Comparison of ENCODE assay signal across 13 mouse cellular contexts in genomic region chr10:23839368-23839767, GRCm38 (mm10). TPM values are rescaled to one million over a fixed set of nuclear protein-coding genes. Genes with fewer than 3 reads are reported as not detected.
DNase-seq lines count a peak whose midpoint lies in the region; ATAC-seq and TF ChIP-seq lines count a peak whose summit lies in the region.
"Had no signal": no experiment of that assay in that cellular context is flagged by ENCODE, and none has a peak within 500 bp of the region (broad histone marks: within the 10 kb centered on the region; RNA-seq: fewer than 3 reads in every experiment).

No protein-coding gene starts in this region.

- H3K9ac ChIP-seq in liver, embryonic 12.5 days, result no peak overlapping the region
- no peak overlapping the region for H3K9ac ChIP-seq in liver, embryonic 15.5 days
- H3K9ac ChIP-seq in stomach, postnatal 0 days (ENCODE audit: low read length), result no peak overlapping the region
- H3K9ac ChIP-seq: midbrain, embryonic 15.5 days had no signal

- WGBS in liver, embryonic 12.5 days (ENCODE audit: insufficient replicate concordance), result 49% methylated on average over 9 of the region's 9 CpGs
- WGBS in liver, embryonic 15.5 days (ENCODE audit: insufficient replicate concordance), result 39% methylated on average over 9 of the region's 9 CpGs
- WGBS in stomach, postnatal 0 days, result 24% methylated on average over 9 of the region's 9 CpGs

- H3K9me3 ChIP-seq in liver, embryonic 12.5 days (replicated peaks), result no peaks in the 10 kb centered on the region
- H3K9me3 ChIP-seq in liver, embryonic 15.5 days (replicated peaks), result no peaks in the 10 kb centered on the region
- no peaks in the 10 kb centered on the region for H3K9me3 ChIP-seq in stomach, postnatal 0 days (ENCODE audit: control insufficient read depth, low read length)
- H3K9me3 ChIP-seq: midbrain, embryonic 15.5 days had no signal

- TF ChIP-seq EP300 in stomach, postnatal 0 days (optimal IDR thresholded peaks at IDR 0.05), result no peak

- intact Hi-C loops in heart, postnatal 25 days (cut with DNase I), result no loop called here

- H3K27ac ChIP-seq in liver, embryonic 12.5 days, result no peak overlapping the region
- H3K27ac ChIP-seq in liver, embryonic 15.5 days (replicated peaks), result no peak overlapping the region
- no peak overlapping the region for H3K27ac ChIP-seq in stomach, postnatal 0 days (replicated peaks)
- H3K27ac ChIP-seq: midbrain, embryonic 15.5 days had no signal

- no peak for ATAC-seq in liver, embryonic 12.5 days
- ATAC-seq in liver, embryonic 15.5 days (ENCODE audit: insufficient read depth), result peak; percentile 44; the same call in 1 of the 2 replicates
- ATAC-seq in stomach, postnatal 0 days (ENCODE audit: low FRiP score, low TSS enrichment), result peak; percentile 74
- ATAC-seq: activated CD4-positive, CD25-positive, alpha-beta regulatory T cell, adult 4 months; midbrain, embryonic 15.5 days had no signal

- peak; percentile 29 for DNase-seq in liver
- peak; percentile 19 for DNase-seq in embryo, embryonic 10 days (ENCODE audit: low spot score)
- DNase-seq in stomach, postnatal 0 days (ENCODE audit: low spot score), result peak; percentile 66
- no peak for DNase-seq in thymus, postnatal 25 days
- no peak for DNase-seq in heart, postnatal 25 days (ENCODE audit: low spot score)
- DNase-seq: heart, postnatal 4 days had no signal

- H3K4me2 ChIP-seq in liver, embryonic 12.5 days, result no peak overlapping the region
- no peak overlapping the region for H3K4me2 ChIP-seq in liver, embryonic 15.5 days
- H3K4me2 ChIP-seq in stomach, postnatal 0 days (replicated peaks; ENCODE audit: low read depth), result no peak overlapping the region
- H3K4me2 ChIP-seq: midbrain, embryonic 15.5 days had no signal

- H3K36me3 ChIP-seq in liver, embryonic 12.5 days, result no peaks in the 10 kb centered on the region
- H3K36me3 ChIP-seq in liver, embryonic 15.5 days (replicated peaks), result no peaks in the 10 kb centered on the region
- no peaks in the 10 kb centered on the region for H3K36me3 ChIP-seq in stomach, postnatal 0 days (ENCODE audit: control insufficient read depth, insufficient read depth, low read length)
- H3K36me3 ChIP-seq: midbrain, embryonic 15.5 days had no signal

- no peaks in the 10 kb centered on the region for H3K4me1 ChIP-seq in liver, embryonic 12.5 days
- no peaks in the 10 kb centered on the region for H3K4me1 ChIP-seq in liver, embryonic 15.5 days (replicated peaks)
- H3K4me1 ChIP-seq in stomach, postnatal 0 days (replicated peaks; ENCODE audit: control insufficient read depth, insufficient read depth), result no peaks in the 10 kb centered on the region
- H3K4me1 ChIP-seq: midbrain, embryonic 15.5 days had no signal

- H3K4me3 ChIP-seq in liver, embryonic 12.5 days, result no peak overlapping the region
- H3K4me3 ChIP-seq in liver, embryonic 15.5 days (replicated peaks), result no peak overlapping the region
- H3K4me3 ChIP-seq in stomach, postnatal 0 days (ENCODE audit: low read depth, low read length), result no peak overlapping the region
- H3K4me3 ChIP-seq: midbrain, embryonic 15.5 days had no signal

- H3K27me3 ChIP-seq in liver, embryonic 12.5 days (replicated peaks), result no peaks in the 10 kb centered on the region
- no peaks in the 10 kb centered on the region for H3K27me3 ChIP-seq in liver, embryonic 15.5 days
- no peaks in the 10 kb centered on the region for H3K27me3 ChIP-seq in stomach, postnatal 0 days (ENCODE audit: control insufficient read depth, insufficient read depth, low read length)
- H3K27me3 ChIP-seq: midbrain, embryonic 15.5 days had no signal

- peak; percentile 48 for TF ChIP-seq CTCF in stomach, postnatal 0 days (IDR thresholded peaks at IDR 0.05; ENCODE audit: low read depth)

RNA-seq across cellular contexts. Expression of gene Vnn3, which starts 11.9 kb away (rescaled TPM):
- polyA plus RNA-seq in liver, embryonic 12.5 days (2016; fragmentation: Nextera tagmentation; extraction: Ambion mirVana), result 0.07 TPM in 1 of 2 replicates, not detected in the other
- polyA plus RNA-seq in liver, embryonic 15.5 days (2015; fragmentation: Nextera tagmentation; extraction: Ambion mirVana), result 3.4 and 6.1 TPM in 2 replicates
- 0.46 and 0.57 TPM in 2 replicates for polyA plus RNA-seq in stomach, postnatal 0 days (2015; fragmentation: Nextera tagmentation; extraction: Ambion mirVana)
- not detected for total RNA-seq in heart, postnatal 25 days (2021)
- polyA plus RNA-seq: activated CD4-positive, CD25-positive, alpha-beta regulatory T cell, adult 4 months; forebrain, embryonic 11.5 days; kidney, embryonic 14.5 days; midbrain, embryonic 15.5 days; neural tube, embryonic 14.5 days had no signal

RNA-seq across cellular contexts. Expression of gene Slc18b1, which starts 42.6 kb away (rescaled TPM):
- polyA plus RNA-seq in liver, embryonic 12.5 days (2016; fragmentation: Nextera tagmentation; extraction: Ambion mirVana), result 2.6 and 3.4 TPM in 2 replicates
- polyA plus RNA-seq in liver, embryonic 15.5 days (2015; fragmentation: Nextera tagmentation; extraction: Ambion mirVana), result 1.4 and 1.7 TPM in 2 replicates
- 9.2 and 9.4 TPM in 2 replicates for polyA plus RNA-seq in stomach, postnatal 0 days (2015; fragmentation: Nextera tagmentation; extraction: Ambion mirVana)
- total RNA-seq in heart, postnatal 25 days (2021), result 10 to 100 TPM in 1 of 2 experiments, 1 to 10 TPM in 1; 8.6 to 10.2 TPM

RNA-seq across cellular contexts. Expression of gene Rps12, which starts 52.3 kb away (rescaled TPM):
- polyA plus RNA-seq in liver, embryonic 12.5 days (2016; fragmentation: Nextera tagmentation; extraction: Ambion mirVana), result 192 and 199 TPM in 2 replicates
- 118 and 126 TPM in 2 replicates for polyA plus RNA-seq in liver, embryonic 15.5 days (2015; fragmentation: Nextera tagmentation; extraction: Ambion mirVana)
- 176 and 215 TPM in 2 replicates for polyA plus RNA-seq in stomach, postnatal 0 days (2015; fragmentation: Nextera tagmentation; extraction: Ambion mirVana)
- 100 to 1,000 TPM; 173 to 245 TPM for total RNA-seq in heart, postnatal 25 days (2021)

RNA-seq across cellular contexts. Expression of gene Vnn1, which starts 55.1 kb away (rescaled TPM):
- polyA plus RNA-seq in liver, embryonic 12.5 days (2016; fragmentation: Nextera tagmentation; extraction: Ambion mirVana), result 0.94 and 1.1 TPM in 2 replicates
- polyA plus RNA-seq in liver, embryonic 15.5 days (2015; fragmentation: Nextera tagmentation; extraction: Ambion mirVana), result 2.1 and 2.3 TPM in 2 replicates
- polyA plus RNA-seq in stomach, postnatal 0 days (2015; fragmentation: Nextera tagmentation; extraction: Ambion mirVana), result 2.3 and 3.0 TPM in 2 replicates
- under 1 TPM; 0.31 to 0.56 TPM for total RNA-seq in heart, postnatal 25 days (2021)
- polyA plus RNA-seq: activated CD4-positive, CD25-positive, alpha-beta regulatory T cell, adult 4 months had no signal

Comparison
In these comparisons a context has a peak if more than half of its experiments do, and no peak if none do; other contexts are left out.
1. DNase-seq: peak in liver (single experiment), embryo, embryonic 10 days (single experiment) and stomach, postnatal 0 days (single experiment); none in thymus, postnatal 25 days (single experiment) and heart, postnatal 25 days (single experiment).